Mouse (Mus musculus) fat pad, adult 2 months (tissue): ENCODE results near the gene Aff3.

Experiments
- DNase-seq: peaks from one replicate; pipeline ENCODE4 v3.0.0-alpha.2; 2011; ENCODE audit warnings: low read depth, low spot score; ENCODE audit errors: extremely low read depth

Aff3 gene

GRCm38 (mm10) chr1:38347346-38347745, 317.4 kb downstream of the Aff3 start:
- no peak for DNase-seq

- no peak for DNase-seq
Measured at GRCm38 (mm10) chr1:38334206-38334605, 330.5 kb downstream of the Aff3 start.

- no peak for DNase-seq
Measured at GRCm38 (mm10) chr1:38332919-38333318, 331.8 kb downstream of the Aff3 start.

- DNase-seq = no peak
Measured at GRCm38 (mm10) chr1:38324206-38324605, 340.5 kb downstream of the Aff3 start.

- DNase-seq = no peak
Measured at GRCm38 (mm10) chr1:38321861-38322260, 342.9 kb downstream of the Aff3 start.

GRCm38 (mm10) chr1:38320971-38321305, 343.8 kb downstream of the Aff3 start:
- no peak for DNase-seq

- DNase-seq = peak; percentile 55
Measured at GRCm38 (mm10) chr1:38320126-38320970, 344.4 kb downstream of the Aff3 start.

- no peak for DNase-seq
Measured at GRCm38 (mm10) chr1:38318614-38319013, 346.1 kb downstream of the Aff3 start.

- DNase-seq = no peak
Measured at GRCm38 (mm10) chr1:38315992-38316391, 348.8 kb downstream of the Aff3 start.

GRCm38 (mm10) chr1:38310496-38310895, 354.3 kb downstream of the Aff3 start:
- DNase-seq = no peak

- DNase-seq = no peak
Measured at GRCm38 (mm10) chr1:38310076-38310475, 354.7 kb downstream of the Aff3 start.

- DNase-seq = no peak
Measured at GRCm38 (mm10) chr1:38309341-38309740, 355.4 kb downstream of the Aff3 start.

GRCm38 (mm10) chr1:38308705-38308996, 356.1 kb downstream of the Aff3 start:
- DNase-seq = no peak

- DNase-seq = peak; percentile 64
Measured at GRCm38 (mm10) chr1:38307821-38308704, 356.7 kb downstream of the Aff3 start.

GRCm38 (mm10) chr1:38307234-38307633, 357.5 kb downstream of the Aff3 start:
- DNase-seq = no peak

- no peak for DNase-seq
Measured at GRCm38 (mm10) chr1:38306146-38306545, 358.6 kb downstream of the Aff3 start.

GRCm38 (mm10) chr1:38304376-38304775, 360.4 kb downstream of the Aff3 start:
- no peak for DNase-seq

- no peak for DNase-seq
Measured at GRCm38 (mm10) chr1:38298291-38298690, 366.5 kb downstream of the Aff3 start.

- no peak for DNase-seq
Measured at GRCm38 (mm10) chr1:38294906-38295305, 369.8 kb downstream of the Aff3 start.

- no peak for DNase-seq
Measured at GRCm38 (mm10) chr1:38294336-38294695, 370.4 kb downstream of the Aff3 start.

GRCm38 (mm10) chr1:38293671-38294335, 371.0 kb downstream of the Aff3 start:
- DNase-seq = no peak

- DNase-seq = no peak
Measured at GRCm38 (mm10) chr1:38292851-38293250, 371.9 kb downstream of the Aff3 start.
